Mouse (Mus musculus): ENCODE data around the gene Hspa8. TPM values are rescaled to one million over a fixed set of nuclear protein-coding genes. Genes with fewer than 3 reads are reported as not detected.

Hspa8 gene
- total RNA-seq, 2 experiments from 2014 or later = 2,142 to 2,231 TPM

- peak; percentile 74 to 87 for DNase-seq (ENCODE audit: extremely low spot score in 1 of 2, low spot score in 2 of 2)
- intact Hi-C loops (cut with DNase I) = no loop called here
These were observed 4.5 kb downstream of the Hspa8 start for GRCm38 (mm10) chr9:40805263-40805662.

- intact Hi-C loops (cut with DNase I) = no loop called here
These were observed 5.9 kb downstream of the Hspa8 start for GRCm38 (mm10) chr9:40806440-40807288.

GRCm38 (mm10) chr9:40807289-40807920 lies 6.6 kb downstream of the Hspa8 start:
- intact Hi-C loops (cut with DNase I) = no loop called here

More at GRCm38 (mm10) chr9:40806440-40807288, 5.9 kb downstream of the Hspa8 start:
- peak in 1 of 2 experiments; percentile 53 for DNase-seq (ENCODE audit: extremely low spot score in 1 of 2, low spot score in 2 of 2)

GRCm38 (mm10) chr9:40808061-40808906 lies 7.5 kb downstream of the Hspa8 start:
- no peak for DNase-seq (ENCODE audit: extremely low spot score in 1 of 2, low spot score in 2 of 2)
- intact Hi-C loops (cut with DNase I) = no loop called here

More at GRCm38 (mm10) chr9:40807289-40807920, 6.6 kb downstream of the Hspa8 start:
- DNase-seq (ENCODE audit: extremely low spot score in 1 of 2, low spot score in 2 of 2) = peak in 1 of 2 experiments; percentile 61

GRCm38 (mm10) chr9:40808907-40809280 lies 8.1 kb downstream of the Hspa8 start:
- intact Hi-C loops (cut with DNase I) = no loop called here
- DNase-seq (ENCODE audit: extremely low spot score in 1 of 2, low spot score in 2 of 2) = no peak

GRCm38 (mm10) chr9:40811860-40812259 lies 11.1 kb downstream of the Hspa8 start:
- no peak for DNase-seq (ENCODE audit: extremely low spot score in 1 of 2, low spot score in 2 of 2)

GRCm38 (mm10) chr9:40814060-40814459 lies 13.3 kb downstream of the Hspa8 start:
- intact Hi-C loops (cut with DNase I) = no loop called here
- DNase-seq (ENCODE audit: extremely low spot score in 1 of 2, low spot score in 2 of 2) = no peak

More at GRCm38 (mm10) chr9:40811860-40812259, 11.1 kb downstream of the Hspa8 start:
- intact Hi-C loops (cut with DNase I) = no loop called here

GRCm38 (mm10) chr9:40817325-40818028 lies 16.7 kb downstream of the Hspa8 start:
- intact Hi-C loops (cut with DNase I) = no loop called here
- no peak for DNase-seq (ENCODE audit: extremely low spot score in 1 of 2, low spot score in 2 of 2)

GRCm38 (mm10) chr9:40825601-40826000 lies 24.8 kb downstream of the Hspa8 start:
- DNase-seq (ENCODE audit: extremely low spot score in 1 of 2, low spot score in 2 of 2) = no peak
- intact Hi-C loops (cut with DNase I) = no loop called here

- DNase-seq (ENCODE audit: extremely low spot score in 1 of 2, low spot score in 2 of 2) = no peak
- intact Hi-C loops (cut with DNase I) = no loop called here
These were observed 26.6 kb downstream of the Hspa8 start for GRCm38 (mm10) chr9:40827366-40827765.

- DNase-seq (ENCODE audit: extremely low spot score in 1 of 2, low spot score in 2 of 2) = peak; percentile 60 to 78
- intact Hi-C loops (cut with DNase I) = loop anchor here (1.0 to 5.0 kb wide), 3 partner anchors 148 to 358 kb away; no protein-coding TSS in a partner anchor
These were observed 33.8 kb downstream of the Hspa8 start for GRCm38 (mm10) chr9:40834569-40834968.

- no peak for DNase-seq (ENCODE audit: extremely low spot score in 1 of 2, low spot score in 2 of 2)
- intact Hi-C loops (cut with DNase I) = loop anchor here (5.0 kb wide), 1 partner anchor 101 kb away; no protein-coding TSS in a partner anchor
These were observed 35.9 kb downstream of the Hspa8 start for GRCm38 (mm10) chr9:40836681-40837080.

- DNase-seq (ENCODE audit: extremely low spot score in 1 of 2, low spot score in 2 of 2) = no peak
- intact Hi-C loops (cut with DNase I) = loop anchor here (5.0 kb wide), 1 partner anchor 98 kb away; no protein-coding TSS in a partner anchor
These were observed 38.9 kb downstream of the Hspa8 start for GRCm38 (mm10) chr9:40839662-40840061.

- DNase-seq (ENCODE audit: extremely low spot score in 1 of 2, low spot score in 2 of 2) = no peak
- intact Hi-C loops (cut with DNase I) = no loop called here
These were observed 50.7 kb downstream of the Hspa8 start for GRCm38 (mm10) chr9:40851515-40851914.

- DNase-seq (ENCODE audit: extremely low spot score in 1 of 2, low spot score in 2 of 2) = no peak
- intact Hi-C loops (cut with DNase I) = no loop called here
These were observed 57.8 kb downstream of the Hspa8 start for GRCm38 (mm10) chr9:40858461-40859160.

GRCm38 (mm10) chr9:40859196-40859595 lies 58.4 kb downstream of the Hspa8 start:
- DNase-seq (ENCODE audit: extremely low spot score in 1 of 2, low spot score in 2 of 2) = no peak
- intact Hi-C loops (cut with DNase I) = no loop called here

Data from left cerebral cortex, postnatal 10 days (tissue).